Mouse (Mus musculus): ENCODE results near the gene Zfp523.

- TF ChIP-seq CTCF (IDR thresholded peaks at IDR 0.05; ENCODE audit: borderline replicate concordance, insufficient read depth, low read length): no peak
- TF ChIP-seq POLR2A (IDR thresholded peaks at IDR 0.05; ENCODE audit: low read depth, low read length): no peak
These were observed 18.1 kb downstream of the Zfp523 start for GRCm38 (mm10) chr17:28195033-28195432.
